Mouse (Mus musculus): Measurements from ENCODE around the gene Tmem266.

Gene Tmem266

GRCm38 (mm10) chr9:55329401-55329800, 2.7 kb downstream of the Tmem266 start:
- peak; percentile 63 for DNase-seq (ENCODE audit: low read depth, low spot score)

GRCm38 (mm10) chr9:55332476-55332875, 5.8 kb downstream of the Tmem266 start:
- DNase-seq (ENCODE audit: low read depth, low spot score) = peak; percentile 79

GRCm38 (mm10) chr9:55332949-55333348, 6.2 kb downstream of the Tmem266 start:
- DNase-seq (ENCODE audit: low read depth, low spot score) = peak; percentile 87

- DNase-seq (ENCODE audit: low read depth, low spot score) = no peak
Observed at GRCm38 (mm10) chr9:55344165-55344564, 17.5 kb downstream of the Tmem266 start.

- peak; percentile 98 for DNase-seq (ENCODE audit: low read depth, low spot score)
Observed at GRCm38 (mm10) chr9:55345332-55345731, 18.6 kb downstream of the Tmem266 start.

- DNase-seq (ENCODE audit: low read depth, low spot score) = peak; percentile 41
Observed at GRCm38 (mm10) chr9:55348664-55349063, 22.0 kb downstream of the Tmem266 start.

DNA sequence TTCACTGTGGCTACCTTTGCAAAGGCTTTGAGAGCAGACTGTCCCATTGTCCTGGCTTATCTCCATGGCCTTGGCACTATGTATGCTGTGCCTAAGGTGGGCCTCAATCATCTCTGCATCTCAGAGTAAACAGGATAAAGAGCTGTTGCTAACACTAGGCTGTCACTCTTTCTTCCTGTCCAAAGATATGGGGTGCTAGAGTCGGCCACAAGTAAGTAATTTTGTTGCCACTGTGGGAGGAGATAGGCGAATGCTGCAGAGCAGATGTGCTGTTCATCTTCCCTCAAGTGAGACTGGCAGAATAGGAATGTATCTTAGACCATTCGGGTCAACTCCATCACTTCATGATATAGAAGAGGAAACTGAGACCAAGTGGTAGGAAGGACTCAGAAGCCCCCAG, 28.0 kb downstream of the Tmem266 start:
- DNase-seq (ENCODE audit: low read depth, low spot score) = no peak

DNA sequence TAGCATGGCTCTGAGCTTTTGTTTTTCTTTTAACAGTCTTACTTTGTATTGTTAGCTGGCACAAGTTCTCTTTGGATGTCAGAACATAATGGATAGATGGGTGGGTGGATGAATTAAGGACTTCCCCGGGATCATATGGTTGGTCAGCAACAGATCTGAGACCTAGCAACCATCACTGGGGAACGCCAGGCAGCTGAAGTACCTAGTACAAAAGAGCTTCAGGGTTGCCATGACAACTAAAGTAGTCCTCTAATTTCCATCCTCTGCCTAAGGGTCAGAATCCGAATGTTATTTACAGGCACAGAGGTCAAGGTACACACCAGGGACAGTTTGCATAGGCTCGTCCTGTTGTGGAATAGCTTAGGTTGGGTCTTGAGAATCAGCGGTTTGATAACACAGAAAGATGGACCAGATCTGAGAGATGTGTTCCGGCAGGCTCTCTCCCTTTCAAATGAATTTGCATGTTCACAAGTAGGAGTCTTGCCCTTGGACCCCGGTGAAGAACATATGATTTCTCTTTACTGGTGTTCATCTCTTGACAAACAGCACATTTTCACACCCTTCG, 28.6 kb downstream of the Tmem266 start:
- peak; percentile 38 for DNase-seq (ENCODE audit: low read depth, low spot score)

- peak; percentile 71 for DNase-seq (ENCODE audit: low read depth, low spot score)
Observed at GRCm38 (mm10) chr9:55357164-55357563, 30.5 kb downstream of the Tmem266 start.

- peak; percentile 52 for DNase-seq (ENCODE audit: low read depth, low spot score)
Observed at GRCm38 (mm10) chr9:55360372-55360771, 33.7 kb downstream of the Tmem266 start.

GRCm38 (mm10) chr9:55360861-55361260, 34.1 kb downstream of the Tmem266 start:
- peak; percentile 46 for DNase-seq (ENCODE audit: low read depth, low spot score)

- DNase-seq (ENCODE audit: low read depth, low spot score) = no peak
Observed at GRCm38 (mm10) chr9:55361969-55362368, 35.3 kb downstream of the Tmem266 start.

DNA sequence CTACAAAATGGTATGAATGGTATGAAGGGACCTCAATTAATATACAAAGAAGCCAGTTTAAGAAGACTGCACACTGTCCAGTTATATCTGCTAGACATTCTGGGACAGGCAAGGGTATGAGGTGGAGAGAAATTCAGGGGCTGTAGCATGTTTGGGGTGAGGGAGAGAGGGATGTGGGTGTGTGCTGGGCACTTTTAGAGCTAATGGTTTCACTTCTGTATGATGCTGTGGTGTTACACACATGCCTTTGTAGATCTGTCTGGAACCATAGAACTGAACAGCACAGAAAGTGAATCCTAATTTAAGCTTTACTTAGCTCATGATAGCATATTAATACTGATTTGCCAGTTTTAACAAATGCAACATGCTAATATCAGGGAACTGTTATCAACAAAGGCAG, 37.0 kb downstream of the Tmem266 start:
- no peak for DNase-seq (ENCODE audit: low read depth, low spot score)

DNA sequence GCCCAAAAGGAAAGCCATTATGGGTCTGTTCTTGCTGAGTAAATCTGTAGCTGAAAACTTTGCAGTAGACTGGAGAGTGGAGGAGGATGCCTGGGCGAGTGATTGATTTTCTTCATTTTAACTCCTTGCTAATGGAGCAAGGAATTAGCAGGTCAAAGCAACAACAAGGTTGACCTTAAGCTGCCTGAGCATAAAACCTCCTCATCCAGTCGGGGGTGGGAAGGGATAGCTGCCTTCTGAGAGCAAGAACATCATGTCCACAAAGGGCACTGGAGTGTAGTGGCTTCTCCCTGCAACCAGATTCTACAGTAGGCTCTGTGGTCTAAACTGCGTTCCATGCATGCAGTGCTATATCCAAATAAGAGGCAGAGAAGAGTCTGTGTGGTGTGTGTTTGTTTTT, 41.3 kb downstream of the Tmem266 start:
- no peak for DNase-seq (ENCODE audit: low read depth, low spot score)

GRCm38 (mm10) chr9:55371908-55372307, 45.2 kb downstream of the Tmem266 start:
- DNase-seq (ENCODE audit: low read depth, low spot score) = peak; percentile 90

DNA sequence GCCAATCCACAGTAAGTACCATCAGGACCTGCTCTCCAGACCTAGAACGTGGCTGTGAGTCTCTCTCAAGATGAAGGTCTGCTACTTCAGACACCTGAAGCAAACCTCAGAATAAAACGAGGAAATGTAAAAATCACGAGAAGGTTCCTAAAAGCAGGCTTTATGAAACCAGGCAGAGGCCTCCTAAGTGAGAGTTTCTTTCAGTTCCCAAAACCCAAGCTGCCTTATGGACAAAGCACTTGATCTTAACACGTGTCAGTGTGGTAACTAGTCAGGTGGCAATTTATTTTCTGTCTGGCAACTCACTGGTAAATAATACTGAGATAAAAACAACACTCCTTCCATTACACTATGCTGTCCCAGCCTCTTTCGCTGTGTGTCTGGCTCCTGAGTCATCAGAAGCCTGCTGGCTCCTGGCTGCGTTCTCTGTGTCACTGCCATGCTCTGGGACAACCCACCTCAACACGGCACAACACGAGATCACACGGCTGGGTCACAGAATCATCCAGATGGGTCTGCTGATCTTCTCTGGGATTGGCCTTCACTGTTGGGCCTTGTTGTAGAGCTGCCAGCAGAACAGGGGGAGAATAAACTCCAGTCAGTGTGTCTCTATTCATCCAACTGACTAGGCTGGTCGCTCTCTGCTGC, 51.0 kb downstream of the Tmem266 start:
- peak; percentile 75 for DNase-seq (ENCODE audit: low read depth, low spot score)

DNA sequence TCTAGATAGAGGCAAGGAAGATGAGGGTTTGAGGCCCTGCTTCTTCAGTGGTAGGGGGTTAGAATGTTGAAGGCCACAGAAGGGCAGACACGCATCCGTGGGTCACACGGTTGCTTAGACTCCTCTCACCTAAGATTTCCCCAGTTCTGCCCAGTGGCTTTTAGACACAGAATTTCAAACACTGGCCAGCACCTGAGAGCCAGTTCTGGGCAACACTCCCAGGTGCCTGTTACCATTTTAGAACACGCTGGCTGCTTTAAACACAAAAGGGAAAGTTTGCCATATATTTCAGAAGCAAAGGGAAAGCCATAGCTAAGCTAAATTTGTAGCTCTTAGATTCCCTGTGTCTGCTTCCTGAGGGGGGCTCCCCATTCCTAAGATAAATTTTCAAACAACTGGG, 54.7 kb downstream of the Tmem266 start:
- peak; percentile 84 for DNase-seq (ENCODE audit: low read depth, low spot score)

GRCm38 (mm10) chr9:55382441-55382840, 55.7 kb downstream of the Tmem266 start:
- DNase-seq (ENCODE audit: low read depth, low spot score) = peak; percentile 64

- peak; percentile 86 for DNase-seq (ENCODE audit: low read depth, low spot score)
Observed at GRCm38 (mm10) chr9:55386117-55386516, 59.4 kb downstream of the Tmem266 start.

DNA sequence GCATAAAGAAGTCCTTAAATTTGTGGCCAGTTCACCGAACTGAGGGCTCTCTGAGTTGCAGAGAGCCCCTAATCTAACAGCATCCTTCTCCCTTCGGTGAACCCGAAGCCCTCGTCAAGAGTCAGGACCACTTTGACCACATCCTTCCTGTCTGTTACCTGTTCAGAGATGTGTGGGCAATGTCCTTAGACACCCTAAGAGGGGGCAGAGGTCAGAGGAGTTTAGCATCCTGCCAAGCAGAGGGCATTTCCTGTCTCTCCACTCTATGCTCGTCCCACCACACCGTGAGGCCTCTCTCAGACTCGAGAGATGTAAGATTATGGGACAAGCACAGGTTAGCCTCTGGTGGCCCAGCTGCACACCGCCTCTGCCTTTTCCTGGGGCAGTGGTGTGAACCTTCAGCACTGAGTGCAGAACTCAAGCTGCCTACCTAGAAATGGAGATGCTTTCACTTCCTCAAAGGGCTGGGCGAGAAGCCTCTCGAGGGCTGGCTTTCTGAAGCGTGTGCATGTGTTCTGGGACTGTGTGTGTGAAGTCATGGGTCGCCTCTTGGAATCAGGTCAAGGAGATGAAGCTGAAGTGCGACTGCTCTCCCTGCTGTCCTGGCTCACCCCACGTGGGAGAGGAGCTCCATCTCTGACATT, 61.3 kb downstream of the Tmem266 start:
- peak; percentile 45 for DNase-seq (ENCODE audit: low read depth, low spot score)

DNA sequence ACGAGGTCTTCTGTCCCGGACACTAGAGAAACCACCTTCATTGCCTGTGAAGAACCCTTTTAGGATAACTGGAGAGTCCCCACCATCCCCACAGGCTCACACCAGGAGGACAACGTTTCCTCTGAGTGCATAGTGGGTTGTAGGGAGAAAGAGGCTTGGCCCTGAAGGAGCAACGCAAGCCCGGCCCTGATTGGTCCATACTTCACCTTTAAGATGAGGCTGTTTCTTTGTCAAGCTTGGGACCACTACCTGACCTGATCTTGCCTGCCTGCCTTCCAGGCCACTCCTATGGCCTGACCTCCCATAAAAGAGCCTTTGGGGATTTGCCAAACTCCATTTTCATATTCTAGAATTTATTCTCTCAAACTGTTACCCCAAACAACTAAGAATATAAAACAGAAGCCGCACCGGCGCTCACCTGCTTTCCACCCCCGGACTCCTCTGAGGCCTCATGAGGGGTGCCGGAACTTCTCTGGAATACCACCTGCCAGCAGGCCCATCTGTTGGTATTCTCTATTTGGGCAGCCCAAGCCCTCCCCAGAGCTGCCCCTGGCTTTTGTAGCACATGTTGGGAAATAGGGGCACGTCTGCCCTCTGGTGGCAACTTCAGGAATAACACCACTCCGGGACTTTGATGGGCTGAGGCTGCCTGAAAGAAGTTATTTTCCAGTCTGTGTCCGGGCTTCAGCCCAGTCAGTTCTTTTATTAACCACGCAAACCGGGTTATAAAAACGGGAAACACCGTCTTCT, 65.4 kb downstream of the Tmem266 start:
- DNase-seq (ENCODE audit: low read depth, low spot score) = peak; percentile 98

DNA sequence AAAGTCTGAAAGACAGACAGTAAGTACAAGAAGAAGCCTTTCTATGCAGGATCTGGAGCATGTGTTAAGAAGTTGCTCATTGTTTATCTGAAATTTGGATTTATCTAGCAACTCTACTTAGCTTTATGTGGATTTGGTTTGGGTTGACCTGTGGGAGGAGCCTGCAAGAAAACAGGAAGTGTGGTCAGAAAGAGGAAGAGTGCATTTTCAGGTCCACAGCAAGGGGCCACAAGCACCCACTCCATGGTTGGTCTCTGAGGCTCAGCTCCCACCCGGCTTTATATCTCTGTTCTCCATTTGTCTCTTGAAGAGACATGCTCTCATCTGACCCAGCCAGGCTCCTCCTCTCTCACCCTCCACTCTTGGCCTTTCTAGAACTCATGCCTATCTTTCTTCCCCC, 68.9 kb downstream of the Tmem266 start:
- DNase-seq (ENCODE audit: low read depth, low spot score) = no peak

Measured in brain, adult 2 months (tissue).